Mouse (Mus musculus) spleen, adult 12 weeks (tissue): ENCODE results near the gene Hormad2.

Source experiments
- DNase-seq: peaks from one replicate; pipeline ENCODE4 v3.0.0; 2022; ENCODE audit warnings: low spot score

Gene Hormad2

GRCm38 (mm10) chr11:4302363-4302913 is 138.5 kb downstream of the Hormad2 start:
- DNase-seq: no peak

DNA sequence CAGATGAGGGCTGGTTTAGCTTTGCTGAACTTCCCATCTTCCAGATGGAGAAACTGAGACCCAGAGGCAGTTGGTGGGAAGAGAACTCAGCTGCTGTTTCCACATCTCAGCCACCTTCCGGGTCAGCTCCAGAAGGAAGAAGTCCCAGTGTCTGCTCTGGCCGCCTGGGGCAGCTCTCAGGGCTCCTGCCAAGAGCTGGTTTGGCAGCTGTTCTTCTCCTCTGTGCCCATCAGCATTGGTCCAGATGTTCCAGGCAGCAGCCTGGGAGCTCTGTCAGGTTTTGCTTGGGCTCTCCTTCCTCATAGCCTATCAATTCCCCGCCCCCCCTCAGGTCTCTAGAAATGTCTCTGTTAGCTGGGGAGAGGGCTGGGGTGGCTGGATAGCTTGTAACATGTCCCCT is 140.2 kb downstream of the Hormad2 start:
- DNase-seq: no peak

DNA sequence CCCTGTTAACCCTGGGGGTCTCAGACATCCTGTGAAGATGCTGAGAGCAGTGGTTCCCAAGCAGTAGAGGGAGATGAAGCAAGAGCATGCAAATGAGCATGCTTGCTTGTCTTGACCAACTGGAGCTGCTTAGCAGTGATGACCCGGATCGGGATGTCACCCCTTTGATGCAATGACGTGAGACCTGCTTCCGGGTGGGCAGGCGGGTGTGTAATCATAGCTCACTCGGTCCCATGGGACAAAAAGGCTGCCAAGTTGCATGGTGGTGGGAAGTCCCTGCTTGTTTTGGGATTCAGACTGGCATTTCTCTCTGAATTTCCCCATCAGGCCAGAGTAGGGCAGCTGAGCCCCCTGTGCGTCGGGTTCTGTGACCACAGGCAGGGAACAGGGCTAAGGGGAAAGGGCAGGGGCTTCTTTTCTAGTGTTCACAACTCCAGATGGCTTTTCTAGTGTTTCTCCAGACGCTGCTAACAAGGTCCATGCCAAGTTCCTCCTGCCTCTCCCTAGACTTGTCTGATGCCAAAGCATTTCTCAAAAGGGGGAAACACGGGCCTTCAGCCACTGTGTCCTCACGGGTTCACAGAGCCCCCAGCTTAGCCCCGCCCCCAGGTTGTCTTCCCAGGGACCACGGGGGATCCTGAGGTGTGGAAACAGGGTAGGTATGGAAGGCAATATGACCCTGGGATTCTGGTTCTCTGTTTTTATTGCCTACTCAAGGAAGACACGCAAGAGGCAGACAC is 141.0 kb downstream of the Hormad2 start:
- DNase-seq: no peak

- no peak for DNase-seq
Observed at GRCm38 (mm10) chr11:4299191-4299590, 141.7 kb downstream of the Hormad2 start.

DNA sequence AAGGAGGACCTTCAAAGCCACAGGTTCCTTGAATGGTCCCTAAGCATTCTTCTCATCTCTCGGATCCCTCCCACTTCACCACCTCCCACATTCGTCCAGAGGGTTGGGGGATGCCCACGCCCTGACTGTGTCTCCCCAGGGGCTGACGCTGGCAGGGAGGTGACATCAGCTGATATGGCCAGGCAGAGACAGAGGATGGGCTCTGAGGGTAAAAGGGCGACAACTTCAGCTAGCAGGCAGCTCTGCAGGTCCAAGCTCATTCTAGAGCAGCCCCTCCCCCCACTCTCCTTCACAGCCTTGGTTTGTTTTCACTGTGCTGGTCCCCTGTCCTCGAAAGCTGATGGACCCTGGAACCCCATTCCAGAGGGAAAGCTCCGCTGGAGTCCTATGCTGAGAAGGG is 142.3 kb downstream of the Hormad2 start:
- DNase-seq: no peak

GRCm38 (mm10) chr11:4297753-4298152 is 143.2 kb downstream of the Hormad2 start:
- DNase-seq: no peak

- no peak for DNase-seq
Observed at GRCm38 (mm10) chr11:4296610-4297275, 144.2 kb downstream of the Hormad2 start.
